Mouse (Mus musculus): Measurements from ENCODE around the gene Kcnk4. TPM values are rescaled to one million over a fixed set of nuclear protein-coding genes. Genes with fewer than 3 reads are reported as not detected.

Kcnk4 gene
- total and polyA plus RNA-seq, 3 experiments, result 0.15 to 1.8 TPM; not detected in 1

GRCm38 (mm10) chr19:6912205-6912970, 21.9 kb downstream of the Kcnk4 start:
- no peak overlapping the region for H3K4me3 ChIP-seq (ENCODE audit: control insufficient read depth in 1 of 2, insufficient read depth in 1 of 2, low read depth in 2 of 2, low read length in 2 of 2)
- peaks cover 3 to 10% of the 10 kb centered on the region in 2 experiments; a peak in 3 of 4 replicates for H3K36me3 ChIP-seq (ENCODE audit: control insufficient read depth in 1 of 2, insufficient read depth in 2 of 2, low read length in 2 of 2)
- no peaks in the 10 kb centered on the region for H3K27me3 ChIP-seq (ENCODE audit: control insufficient read depth in 1 of 2, insufficient read depth in 2 of 2, low read length in 2 of 2)
- H3K9ac ChIP-seq (ENCODE audit: control insufficient read depth, low read depth, low read length, poor library complexity, severe bottlenecking), result no peak overlapping the region
- H3K27ac ChIP-seq (ENCODE audit: control insufficient read depth, low read depth, low read length), result no peak overlapping the region
- peaks cover 30% of the 10 kb centered on the region for H3K79me2 ChIP-seq (ENCODE audit: control insufficient read depth, insufficient read depth, low read length, poor library complexity)
- peaks cover 0 to 8% of the 10 kb centered on the region in 2 experiments; a peak in 3 of 4 replicates for H3K4me1 ChIP-seq (ENCODE audit: control insufficient read depth in 1 of 2, insufficient read depth in 2 of 2, low read length in 2 of 2)
- H3K9me3 ChIP-seq (replicated peaks; ENCODE audit: insufficient read depth, low read length), result no peaks in the 10 kb centered on the region
- no peak; a peak in 1 of 4 replicates for TF ChIP-seq POLR2A (IDR thresholded peaks at IDR 0.05; ENCODE audit: control insufficient read depth in 1 of 2, insufficient read depth in 1 of 2, low read depth in 1 of 2, low read length in 2 of 2, poor library complexity in 1 of 2)
- TF ChIP-seq TCF12 (IDR thresholded peaks at IDR 0.05; ENCODE audit: low read depth, low read length), result no peak
- no peak for TF ChIP-seq NRF1 (IDR thresholded peaks at IDR 0.05; ENCODE audit: insufficient read depth, low read depth, low read length, poor library complexity, severe bottlenecking)
- no peak for TF ChIP-seq POLR2AphosphoS5 (IDR thresholded peaks at IDR 0.05; ENCODE audit: borderline replicate concordance, low read depth, low read length)
- TF ChIP-seq CHD2 (IDR thresholded peaks at IDR 0.05; ENCODE audit: low read length), result no peak
- no peak for TF ChIP-seq RCOR1 (IDR thresholded peaks at IDR 0.05; ENCODE audit: low read depth, low read length)
- no peak for TF ChIP-seq MXI1 (IDR thresholded peaks at IDR 0.05; ENCODE audit: low read depth, low read length)
- TF ChIP-seq ETS1 (IDR thresholded peaks at IDR 0.05; ENCODE audit: low read depth, low read length), result no peak
- TF ChIP-seq EP300 (IDR thresholded peaks at IDR 0.05; ENCODE audit: low read depth in 1 of 2, low read length in 2 of 2), result no peak
- TF ChIP-seq JUND (IDR thresholded peaks at IDR 0.05; ENCODE audit: low read depth, low read length), result no peak
- TF ChIP-seq USF2 (IDR thresholded peaks at IDR 0.05; ENCODE audit: borderline replicate concordance in 1 of 2, insufficient read depth in 1 of 2, low read depth in 1 of 2, low read length in 2 of 2), result no peak
- no peak for TF ChIP-seq HCFC1 (IDR thresholded peaks at IDR 0.05; ENCODE audit: low read depth, low read length)
- no peak for TF ChIP-seq USF1 (IDR thresholded peaks at IDR 0.05; ENCODE audit: low read depth, low read length)
- no peak for TF ChIP-seq NELFE (IDR thresholded peaks at IDR 0.05; ENCODE audit: low read depth, low read length)
- no peak for TF ChIP-seq SMC3 (IDR thresholded peaks at IDR 0.05; ENCODE audit: low read depth, low read length)
- TF ChIP-seq MYB (IDR thresholded peaks at IDR 0.05; ENCODE audit: low read depth, low read length), result no peak
- TF ChIP-seq CHD1 (IDR thresholded peaks at IDR 0.05; ENCODE audit: low read depth, low read length), result no peak
- no peak for TF ChIP-seq ZKSCAN1 (IDR thresholded peaks at IDR 0.05; ENCODE audit: low read depth, low read length)
- no peak for DNase-seq (ENCODE audit: low read depth, low spot score)

All from MEL (cell line).